Mouse (Mus musculus) brain, embryonic 14.5 days (tissue): ENCODE data around the gene Blzf1.

ENCODE experiments used
- CTCF ChIP-seq: fragments of 200-500 bp; IDR thresholded peaks from 2 replicates; pipeline ENCODE4 v1.5.1; 2012; ENCODE audit warnings: inconsistent platforms, mild to moderate bottlenecking, moderate library complexity, borderline replicate concordance; ENCODE audit not compliant: insufficient read depth, insufficient read length; ENCODE audit errors: extremely low read depth
- POLR2A ChIP-seq: fragments of 200-500 bp; IDR thresholded peaks from 2 replicates; pipeline ENCODE4 v1.6.1; 2012; ENCODE audit warnings: mild to moderate bottlenecking, inconsistent platforms, borderline replicate concordance; ENCODE audit not compliant: poor library complexity, insufficient read depth, insufficient read length, severe bottlenecking; ENCODE audit errors: extremely low read depth

GRCm38 (mm10) chr1:164292040-164292439, 15.2 kb downstream of the Blzf1 start:
- TF ChIP-seq POLR2A (no peak), CTCF (no peak)
